Mouse (Mus musculus) liver, embryonic 12.5 days (tissue): ENCODE results near the gene Clk3. TPM values are rescaled to one million over a fixed set of nuclear protein-coding genes. Genes with fewer than 3 reads are reported as not detected.
A peak's percentile ranks its signal among the peaks of the same experiment; 100 is the strongest.

Experiments
- ATAC-seq: fragments of 200-750 bp; cut with Nextera tagmentation; 2 replicates; pipeline ENCODE4 v1.8.0; 2017; ENCODE audit warnings: moderate number of reproducible peaks, mild to moderate bottlenecking, moderate library complexity
- H3K27ac ChIP-seq: fragments of 300-500 bp; sonication (generic); 2 replicates; pipeline ENCODE4 v1.5.1; 2016; ENCODE audit warnings: mild to moderate bottlenecking
- H3K27me3 ChIP-seq: fragments of 300-500 bp; sonication (generic); replicated peaks from 2 replicates; pipeline ENCODE4 v1.6.1; 2016; ENCODE audit warnings: mild to moderate bottlenecking, moderate library complexity
- H3K36me3 ChIP-seq: fragments of 300-500 bp; sonication (generic); 2 replicates; pipeline ENCODE4 v1.6.1; 2016; ENCODE audit warnings: mild to moderate bottlenecking, moderate library complexity
- H3K4me1 ChIP-seq: fragments of 300-500 bp; sonication (generic); 2 replicates; pipeline ENCODE4 v1.6.1; 2016
- H3K4me2 ChIP-seq: fragments of 300-500 bp; sonication (generic); 2 replicates; pipeline ENCODE4 v1.6.1; 2016; ENCODE audit warnings: mild to moderate bottlenecking, moderate library complexity
- H3K4me3 ChIP-seq: fragments of 300-500 bp; sonication (generic); 2 replicates; pipeline ENCODE4 v1.5.1; 2016; ENCODE audit warnings: mild to moderate bottlenecking, moderate library complexity
- H3K9ac ChIP-seq: fragments of 300-500 bp; sonication (generic); 2 replicates; pipeline ENCODE4 v1.6.1; 2016; ENCODE audit warnings: mild to moderate bottlenecking, moderate library complexity
- H3K9me3 ChIP-seq: fragments of 300-500 bp; sonication (generic); replicated peaks from 2 replicates; pipeline ENCODE4 v1.6.1; 2016; ENCODE audit warnings: mild to moderate bottlenecking, moderate library complexity
- WGBS: fragments of 180-500 bp; shearing (Covaris S2); methylation state at CpG from one replicate; pipeline ENCODE4 v1.1.7; 2016; ENCODE audit not compliant: insufficient replicate concordance; 5-methylcytosine and 5-hydroxymethylcytosine counted together
- polyA plus RNA-seq: library from polyadenylated mRNA; unstranded; fragments of >200 nt; fragmentation: Nextera tagmentation; extraction: Ambion mirVana; gene quantifications from 2 replicates; pipeline ENCODE4 v1.2.1, GENCODE M21; 2016

Clk3 gene
- polyA plus RNA-seq, 1 experiment from 2014 or later, result 99.8 TPM

GRCm38 (mm10) chr9:57767231-57767630 is 1.6 kb upstream of the Clk3 start:
- no peak overlapping the region for H3K4me2 ChIP-seq
- WGBS, result 87% methylated on average over 4 of the region's 4 CpGs
- H3K36me3 ChIP-seq, result peaks cover 10% of the 10 kb centered on the region
- no peak overlapping the region for H3K4me3 ChIP-seq
- peak overlapping the region; percentile 99; the same call in 1 of the 2 replicates for H3K27ac ChIP-seq
- H3K27me3 ChIP-seq, result peaks cover 13% of the 10 kb centered on the region; the same call in 1 of the 2 replicates
- no peak for ATAC-seq
- H3K9me3 ChIP-seq, result no peaks in the 10 kb centered on the region
- peak overlapping the region; percentile 36; the same call in 1 of the 2 replicates for H3K9ac ChIP-seq
- peaks cover 78% of the 10 kb centered on the region for H3K4me1 ChIP-seq

- Histone ChIP-seq H3K27me3 (peaks cover 13% of the 10 kb centered on the region; the same call in 1 of the 2 replicates), H3K4me2 (peak overlapping the region; percentile 92), H3K4me3 (peak overlapping the region; percentile 87), H3K27ac (peak overlapping the region; percentile 99), H3K9ac (peak overlapping the region; percentile 98), H3K9me3 (no peaks in the 10 kb centered on the region), H3K36me3 (peaks cover 18% of the 10 kb centered on the region), H3K4me1 (peaks cover 78% of the 10 kb centered on the region)
- 48% methylated on average over 6 of the region's 6 CpGs for WGBS
- ATAC-seq, result no peak
Measured at GRCm38 (mm10) chr9:57766431-57766830, 771 bp upstream of the Clk3 start.

GRCm38 (mm10) chr9:57764974-57765363 is 691 bp downstream of the Clk3 start:
- peak overlapping the region; percentile 98 for H3K9ac ChIP-seq
- peaks cover 33% of the 10 kb centered on the region for H3K36me3 ChIP-seq
- peak overlapping the region; percentile 87 for H3K4me3 ChIP-seq
- H3K27ac ChIP-seq, result peak overlapping the region; percentile 99
- WGBS, result 4% methylated on average over 43 of the region's 45 CpGs
- peaks cover 13% of the 10 kb centered on the region; the same call in 1 of the 2 replicates for H3K27me3 ChIP-seq
- H3K4me2 ChIP-seq, result peak overlapping the region; percentile 92
- peak; percentile 77 for ATAC-seq
- H3K9me3 ChIP-seq, result no peaks in the 10 kb centered on the region
- peaks cover 79% of the 10 kb centered on the region for H3K4me1 ChIP-seq

GRCm38 (mm10) chr9:57764147-57764973 is 1.3 kb downstream of the Clk3 start:
- peaks cover 79% of the 10 kb centered on the region for H3K4me1 ChIP-seq
- ATAC-seq, result peak; percentile 33

GRCm38 (mm10) chr9:57762563-57762991 is 3.1 kb downstream of the Clk3 start:
- H3K9ac ChIP-seq, result peak overlapping the region; percentile 98
- peaks cover 57% of the 10 kb centered on the region for H3K36me3 ChIP-seq
- peak overlapping the region; percentile 99 for H3K27ac ChIP-seq
- H3K27me3 ChIP-seq, result peaks cover 12% of the 10 kb centered on the region; the same call in 1 of the 2 replicates
- H3K9me3 ChIP-seq, result no peaks in the 10 kb centered on the region
- 40% methylated on average over 6 of the region's 6 CpGs for WGBS
- H3K4me3 ChIP-seq, result peak overlapping the region; percentile 87
- no peak for ATAC-seq
- peaks cover 85% of the 10 kb centered on the region for H3K4me1 ChIP-seq
- peak overlapping the region; percentile 92 for H3K4me2 ChIP-seq

More at GRCm38 (mm10) chr9:57764147-57764973, 1.3 kb downstream of the Clk3 start:
- peaks cover 39% of the 10 kb centered on the region for H3K36me3 ChIP-seq
- H3K27me3 ChIP-seq, result peaks cover 13% of the 10 kb centered on the region; the same call in 1 of the 2 replicates
- H3K9ac ChIP-seq, result peak overlapping the region; percentile 98
- H3K4me3 ChIP-seq, result peak overlapping the region; percentile 87
- H3K27ac ChIP-seq, result peak overlapping the region; percentile 99
- under 1% methylated on average over 50 of the region's 57 CpGs for WGBS
- peak overlapping the region; percentile 92 for H3K4me2 ChIP-seq
- H3K9me3 ChIP-seq, result no peaks in the 10 kb centered on the region

GRCm38 (mm10) chr9:57761563-57762551 is 3.8 kb downstream of the Clk3 start:
- peak overlapping the region; percentile 92 for H3K4me2 ChIP-seq
- H3K4me3 ChIP-seq, result peak overlapping the region; percentile 87
- peak overlapping the region; percentile 98 for H3K9ac ChIP-seq
- 94% methylated on average over 13 of the region's 13 CpGs for WGBS
- no peak for ATAC-seq
- H3K27me3 ChIP-seq, result peaks cover 6% of the 10 kb centered on the region; the same call in 1 of the 2 replicates
- H3K4me1 ChIP-seq, result peaks cover 85% of the 10 kb centered on the region
- peak overlapping the region; percentile 99 for H3K27ac ChIP-seq
- H3K9me3 ChIP-seq, result no peaks in the 10 kb centered on the region
- H3K36me3 ChIP-seq, result peaks cover 64% of the 10 kb centered on the region

- peak overlapping the region; percentile 62 for H3K4me2 ChIP-seq
- H3K4me1 ChIP-seq, result peaks cover 75% of the 10 kb centered on the region
- peaks cover 76% of the 10 kb centered on the region for H3K36me3 ChIP-seq
- no peak for ATAC-seq
- H3K4me3 ChIP-seq, result no peak overlapping the region; the same call in 1 of the 2 replicates
- 93% methylated on average over 24 of the region's 24 CpGs for WGBS
- H3K9ac ChIP-seq, result peak overlapping the region; percentile 53
- H3K27ac ChIP-seq, result peak overlapping the region; percentile 99
- H3K27me3 ChIP-seq, result no peaks in the 10 kb centered on the region
- no peaks in the 10 kb centered on the region for H3K9me3 ChIP-seq
Measured at GRCm38 (mm10) chr9:57760416-57761146, 5.1 kb downstream of the Clk3 start.

- no peaks in the 10 kb centered on the region for H3K9me3 ChIP-seq
- H3K9ac ChIP-seq, result peak overlapping the region; percentile 53
- peaks cover 88% of the 10 kb centered on the region for H3K36me3 ChIP-seq
- H3K4me1 ChIP-seq, result peaks cover 75% of the 10 kb centered on the region
- H3K4me2 ChIP-seq, result peak overlapping the region; percentile 62
- peak; percentile 48; the same call in 1 of the 2 replicates for ATAC-seq
- 17% methylated on average over 6 of the region's 6 CpGs for WGBS
- H3K27ac ChIP-seq, result peak overlapping the region; percentile 99
- H3K4me3 ChIP-seq, result peak overlapping the region; percentile 37
- H3K27me3 ChIP-seq, result no peaks in the 10 kb centered on the region
Measured at GRCm38 (mm10) chr9:57759289-57759688, 6.4 kb downstream of the Clk3 start.

GRCm38 (mm10) chr9:57758528-57758927 is 7.1 kb downstream of the Clk3 start:
- Histone ChIP-seq H3K4me1 (peaks cover 69% of the 10 kb centered on the region), H3K4me3 (peak overlapping the region; percentile 37), H3K9me3 (no peaks in the 10 kb centered on the region), H3K36me3 (peaks cover 96% of the 10 kb centered on the region), H3K9ac (peak overlapping the region; percentile 53), H3K27ac (peak overlapping the region; percentile 99), H3K27me3 (no peaks in the 10 kb centered on the region), H3K4me2 (peak overlapping the region; percentile 62)
- ATAC-seq, result 0 out of 2 replicates have a peak, but pooled peaks have one; percentile 25
- 84% methylated on average over 22 of the region's 22 CpGs for WGBS

GRCm38 (mm10) chr9:57757578-57757977 is 8.1 kb downstream of the Clk3 start:
- 34% methylated on average over 3 of the region's 3 CpGs for WGBS
- Histone ChIP-seq H3K36me3 (peaks cover 98% of the 10 kb centered on the region), H3K9me3 (no peaks in the 10 kb centered on the region), H3K4me1 (peaks cover 60% of the 10 kb centered on the region), H3K4me2 (peak overlapping the region; percentile 62), H3K9ac (peak overlapping the region; percentile 53), H3K4me3 (peak overlapping the region; percentile 37), H3K27ac (peak overlapping the region; percentile 99), H3K27me3 (no peaks in the 10 kb centered on the region)
- ATAC-seq, result peak; percentile 85

- WGBS, result 82% methylated on average over 7 of the region's 7 CpGs
- Histone ChIP-seq H3K4me1 (no peaks in the 10 kb centered on the region; the same call in 1 of the 2 replicates), H3K27ac (no peak overlapping the region), H3K4me2 (no peak overlapping the region), H3K36me3 (peaks cover 100% of the 10 kb centered on the region), H3K9me3 (no peaks in the 10 kb centered on the region), H3K27me3 (no peaks in the 10 kb centered on the region), H3K9ac (no peak overlapping the region), H3K4me3 (no peak overlapping the region)
- no peak for ATAC-seq
Measured at GRCm38 (mm10) chr9:57750901-57751300, 14.8 kb downstream of the Clk3 start.
